Mouse (Mus musculus): ENCODE results near the gene Phyh. TPM values are rescaled to one million over a fixed set of nuclear protein-coding genes. Genes with fewer than 3 reads are reported as not detected.

Phyh gene
- polyA plus RNA-seq (2015; fragmentation: Nextera tagmentation; extraction: Ambion mirVana), result 126 and 134 TPM in 2 replicates

- WGBS (ENCODE audit: insufficient replicate concordance), result 5% methylated on average over 35 of the region's 35 CpGs
- Histone ChIP-seq H3K36me3 (ENCODE audit: control insufficient read depth, insufficient read depth) (no peaks in the 10 kb centered on the region), H3K9me3 (replicated peaks; ENCODE audit: control insufficient read depth, low read length) (no peaks in the 10 kb centered on the region), H3K9ac (ENCODE audit: low read depth, low read length) (peak within 1 kb of the TSS; percentile 76), H3K4me3 (ENCODE audit: low read depth, low read length) (peak within 1 kb of the TSS; percentile 73), H3K27ac (ENCODE audit: low read length) (peak within 1 kb of the TSS; percentile 86), H3K4me2 (ENCODE audit: low read depth, low read length) (peak within 1 kb of the TSS; percentile 94), H3K4me1 (ENCODE audit: control insufficient read depth, low read depth, low read length) (peaks cover 19% of the 10 kb centered on the region), H3K27me3 (ENCODE audit: control insufficient read depth, insufficient read depth, low read depth, low read length) (no peaks in the 10 kb centered on the region)
- peak; percentile 89 for ATAC-seq (ENCODE audit: low read depth)
Measured at GRCm38 (mm10) chr2:4918860-4919739, at the start of gene Phyh. TSS of gene Phyh (plus strand) at chr2:4919019.

GRCm38 (mm10) chr2:4872740-4873139 is 46.1 kb upstream of the Phyh start:
- Histone ChIP-seq H3K4me2 (ENCODE audit: low read depth, low read length) (no peak overlapping the region), H3K9me3 (replicated peaks; ENCODE audit: control insufficient read depth, low read length) (no peaks in the 10 kb centered on the region), H3K9ac (ENCODE audit: low read depth, low read length) (no peak overlapping the region), H3K4me3 (ENCODE audit: low read depth, low read length) (no peak overlapping the region), H3K27me3 (ENCODE audit: control insufficient read depth, insufficient read depth, low read depth, low read length) (no peaks in the 10 kb centered on the region), H3K36me3 (ENCODE audit: control insufficient read depth, insufficient read depth) (no peaks in the 10 kb centered on the region), H3K27ac (ENCODE audit: low read length) (no peak overlapping the region), H3K4me1 (ENCODE audit: control insufficient read depth, low read depth, low read length) (no peaks in the 10 kb centered on the region)
- 37% methylated on average over 9 of the region's 9 CpGs for WGBS (ENCODE audit: insufficient replicate concordance)
- no peak for ATAC-seq (ENCODE audit: low read depth)

- 50% methylated on average over 6 of the region's 6 CpGs for WGBS (ENCODE audit: insufficient replicate concordance)
- no peak overlapping the region for H3K4me3 ChIP-seq (ENCODE audit: low read depth, low read length)
- no peak overlapping the region for H3K9ac ChIP-seq (ENCODE audit: low read depth, low read length)
- H3K4me2 ChIP-seq (ENCODE audit: low read depth, low read length), result no peak overlapping the region
- no peaks in the 10 kb centered on the region for H3K9me3 ChIP-seq (replicated peaks; ENCODE audit: control insufficient read depth, low read length)
- H3K27me3 ChIP-seq (ENCODE audit: control insufficient read depth, insufficient read depth, low read depth, low read length), result no peaks in the 10 kb centered on the region
- H3K27ac ChIP-seq (ENCODE audit: low read length), result no peak overlapping the region
- no peaks in the 10 kb centered on the region for H3K4me1 ChIP-seq (ENCODE audit: control insufficient read depth, low read depth, low read length)
- no peaks in the 10 kb centered on the region for H3K36me3 ChIP-seq (ENCODE audit: control insufficient read depth, insufficient read depth)
- no peak for ATAC-seq (ENCODE audit: low read depth)
Measured at GRCm38 (mm10) chr2:4873331-4873730, 45.5 kb upstream of the Phyh start.

- Histone ChIP-seq H3K9ac (ENCODE audit: low read depth, low read length) (no peak overlapping the region), H3K27ac (ENCODE audit: low read length) (no peak overlapping the region), H3K4me2 (ENCODE audit: low read depth, low read length) (no peak overlapping the region), H3K4me1 (ENCODE audit: control insufficient read depth, low read depth, low read length) (no peaks in the 10 kb centered on the region), H3K4me3 (ENCODE audit: low read depth, low read length) (no peak overlapping the region), H3K27me3 (ENCODE audit: control insufficient read depth, insufficient read depth, low read depth, low read length) (no peaks in the 10 kb centered on the region), H3K36me3 (ENCODE audit: control insufficient read depth, insufficient read depth) (no peaks in the 10 kb centered on the region), H3K9me3 (replicated peaks; ENCODE audit: control insufficient read depth, low read length) (no peaks in the 10 kb centered on the region)
- 18% methylated on average over 1 of the region's 1 CpGs for WGBS (ENCODE audit: insufficient replicate concordance)
- no peak for ATAC-seq (ENCODE audit: low read depth)
Measured at GRCm38 (mm10) chr2:4875090-4875489, 43.7 kb upstream of the Phyh start.

- no peaks in the 10 kb centered on the region for H3K36me3 ChIP-seq (ENCODE audit: control insufficient read depth, insufficient read depth)
- no peak overlapping the region for H3K9ac ChIP-seq (ENCODE audit: low read depth, low read length)
- ATAC-seq (ENCODE audit: low read depth), result no peak
- H3K27ac ChIP-seq (ENCODE audit: low read length), result no peak overlapping the region
- H3K4me3 ChIP-seq (ENCODE audit: low read depth, low read length), result no peak overlapping the region
- H3K4me2 ChIP-seq (ENCODE audit: low read depth, low read length), result no peak overlapping the region
- peaks cover 7% of the 10 kb centered on the region for H3K4me1 ChIP-seq (ENCODE audit: control insufficient read depth, low read depth, low read length)
- WGBS (ENCODE audit: insufficient replicate concordance), result 36% methylated on average over 3 of the region's 3 CpGs
- no peaks in the 10 kb centered on the region for H3K9me3 ChIP-seq (replicated peaks; ENCODE audit: control insufficient read depth, low read length)
- H3K27me3 ChIP-seq (ENCODE audit: control insufficient read depth, insufficient read depth, low read depth, low read length), result no peaks in the 10 kb centered on the region
Measured at GRCm38 (mm10) chr2:4876131-4876530, 42.7 kb upstream of the Phyh start.

GRCm38 (mm10) chr2:4880737-4881349 is 38.0 kb upstream of the Phyh start:
- H3K36me3 ChIP-seq (ENCODE audit: control insufficient read depth, insufficient read depth), result peaks cover 1% of the 10 kb centered on the region
- H3K27ac ChIP-seq (ENCODE audit: low read length), result peak overlapping the region; percentile 95
- no peaks in the 10 kb centered on the region for H3K9me3 ChIP-seq (replicated peaks; ENCODE audit: control insufficient read depth, low read length)
- H3K4me2 ChIP-seq (ENCODE audit: low read depth, low read length), result peak overlapping the region; percentile 92
- peaks cover 21% of the 10 kb centered on the region for H3K4me1 ChIP-seq (ENCODE audit: control insufficient read depth, low read depth, low read length)
- no peaks in the 10 kb centered on the region for H3K27me3 ChIP-seq (ENCODE audit: control insufficient read depth, insufficient read depth, low read depth, low read length)
- no peak for ATAC-seq (ENCODE audit: low read depth)
- WGBS (ENCODE audit: insufficient replicate concordance), result 8% methylated on average over 20 of the region's 20 CpGs
- H3K9ac ChIP-seq (ENCODE audit: low read depth, low read length), result peak overlapping the region; percentile 98
- peak overlapping the region; percentile 95 for H3K4me3 ChIP-seq (ENCODE audit: low read depth, low read length)

GRCm38 (mm10) chr2:4881350-4882248 is 37.2 kb upstream of the Phyh start, which contains the start of gene Sephs1:
TSS of gene Sephs1 (plus strand) at chr2:4881564.
- peaks cover 21% of the 10 kb centered on the region for H3K4me1 ChIP-seq (ENCODE audit: control insufficient read depth, low read depth, low read length)
- peak within 1 kb of the TSS; percentile 95 for H3K27ac ChIP-seq (ENCODE audit: low read length)
- no peaks in the 10 kb centered on the region for H3K9me3 ChIP-seq (replicated peaks; ENCODE audit: control insufficient read depth, low read length)
- peak within 1 kb of the TSS; percentile 95 for H3K4me3 ChIP-seq (ENCODE audit: low read depth, low read length)
- peak; percentile 83 for ATAC-seq (ENCODE audit: low read depth)
- peaks cover 7% of the 10 kb centered on the region for H3K36me3 ChIP-seq (ENCODE audit: control insufficient read depth, insufficient read depth)
- WGBS (ENCODE audit: insufficient replicate concordance), result under 1% methylated on average over 105 of the region's 115 CpGs
- peak within 1 kb of the TSS; percentile 92 for H3K4me2 ChIP-seq (ENCODE audit: low read depth, low read length)
- no peaks in the 10 kb centered on the region for H3K27me3 ChIP-seq (ENCODE audit: control insufficient read depth, insufficient read depth, low read depth, low read length)
- peak within 1 kb of the TSS; percentile 98 for H3K9ac ChIP-seq (ENCODE audit: low read depth, low read length)

GRCm38 (mm10) chr2:4882249-4882791 is 36.5 kb upstream of the Phyh start:
- Histone ChIP-seq H3K4me2 (ENCODE audit: low read depth, low read length) (peak overlapping the region; percentile 92), H3K9ac (ENCODE audit: low read depth, low read length) (peak overlapping the region; percentile 98), H3K27ac (ENCODE audit: low read length) (peak overlapping the region; percentile 95), H3K4me3 (ENCODE audit: low read depth, low read length) (peak overlapping the region; percentile 95), H3K9me3 (replicated peaks; ENCODE audit: control insufficient read depth, low read length) (no peaks in the 10 kb centered on the region), H3K27me3 (ENCODE audit: control insufficient read depth, insufficient read depth, low read depth, low read length) (no peaks in the 10 kb centered on the region), H3K36me3 (ENCODE audit: control insufficient read depth, insufficient read depth) (peaks cover 8% of the 10 kb centered on the region), H3K4me1 (ENCODE audit: control insufficient read depth, low read depth, low read length) (peaks cover 21% of the 10 kb centered on the region)
- ATAC-seq (ENCODE audit: low read depth), result peak; percentile 46
- WGBS (ENCODE audit: insufficient replicate concordance), result under 1% methylated on average over 49 of the region's 63 CpGs
